Mouse (Mus musculus) adrenal gland, adult 2 months (tissue): ENCODE data around the gene Krtap1-3. TPM values are rescaled to one million over a fixed set of nuclear protein-coding genes. Genes with fewer than 3 reads are reported as not detected.
A peak's percentile ranks its signal among the peaks of the same experiment; 100 is the strongest.
"Not testable (repeated sequence)": the region's sequence is repeated elsewhere in the genome, so short reads cannot be mapped to it uniquely, and the experiment has no call there.

Experiments used
- DNase-seq: peaks from one replicate; pipeline ENCODE4 v3.0.0; 2021
- long read RNA-seq: library from polyadenylated mRNA; stranded (forward); transcript quantifications from one replicate; pipeline ENCODE4 v2.0.0, GENCODE M21; 2021
- polyA plus RNA-seq: library from polyadenylated mRNA; depleted of rRNA; stranded (reverse); fragments of >200 nt; gene quantifications from 2 replicates; pipeline ENCODE4 v1.2.3, GENCODE M21; 2012; rRNA removed
- total RNA-seq, 2 experiments: library from RNA; stranded (reverse); gene quantifications; 2 replicates each; pipeline ENCODE4 v1.2.3; 2021

The Krtap1-3 gene
- total RNA-seq (not detected), polyA plus RNA-seq (not detected in 2 replicates)
- long read RNA-seq, result 0 reads

DNA sequence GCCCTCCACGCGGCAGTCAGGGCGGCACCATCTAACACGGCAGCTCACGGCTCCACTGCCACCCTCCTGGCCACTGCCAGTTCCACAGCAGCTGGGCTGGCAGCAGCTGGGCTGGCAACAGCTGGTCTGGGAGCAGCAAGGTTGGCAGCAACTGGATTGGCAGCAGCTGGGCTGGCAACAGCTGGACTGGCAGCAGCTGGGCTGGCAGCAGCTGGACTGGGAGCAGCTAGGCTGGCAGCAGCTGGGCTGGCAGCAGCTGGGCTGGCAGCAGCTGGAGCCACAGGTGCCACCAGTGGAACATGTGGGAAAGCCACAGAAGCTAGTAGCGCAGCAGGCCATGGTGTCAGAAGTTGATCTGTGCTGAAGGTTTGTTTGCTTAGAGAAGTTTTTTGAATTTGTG lies at the start of gene Krtap1-3:
TSS of gene Krtap1-3 (minus strand) at position 359 of the 400 bp plus-strand sequence.
- no peak for DNase-seq

DNA sequence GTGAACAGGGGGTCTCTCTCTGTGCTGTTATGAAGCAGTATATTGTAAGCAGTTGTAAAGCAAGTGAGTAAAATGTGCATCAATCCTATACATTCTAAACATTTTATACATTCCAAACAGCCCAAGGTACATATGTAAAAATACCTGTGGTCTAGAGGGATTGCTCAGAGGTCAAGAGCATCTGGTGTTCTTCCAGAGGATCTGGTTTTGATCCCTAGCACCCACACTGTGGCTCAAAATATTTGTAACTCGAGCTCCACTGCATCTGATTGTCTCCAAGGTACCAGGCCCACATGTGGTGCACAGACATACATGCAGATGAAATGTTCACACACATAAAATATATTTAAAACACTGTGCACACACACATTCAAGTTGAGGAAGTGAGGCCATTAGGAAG lies 49.8 kb upstream of the Krtap1-3 start:
- no peak for DNase-seq

DNA sequence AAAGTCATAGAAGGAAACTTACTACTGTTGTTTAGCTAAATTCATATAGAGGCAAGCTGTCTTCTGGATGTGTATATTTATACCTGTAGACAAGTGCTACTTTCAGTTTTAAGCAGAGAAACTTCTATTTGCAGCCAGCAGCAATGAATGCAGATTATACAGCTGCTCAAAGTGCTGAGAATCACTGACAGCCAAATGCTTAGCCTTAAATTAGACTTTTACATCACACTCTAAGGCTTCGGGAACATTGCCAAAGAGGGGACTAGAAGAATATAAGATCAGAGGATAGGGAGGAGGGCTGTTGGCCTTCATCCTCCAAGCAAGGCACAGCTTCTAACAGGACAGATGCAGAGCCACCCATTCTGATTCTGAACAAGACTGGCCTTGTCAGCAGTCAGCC lies 45.9 kb upstream of the Krtap1-3 start:
- DNase-seq, result no peak

DNA sequence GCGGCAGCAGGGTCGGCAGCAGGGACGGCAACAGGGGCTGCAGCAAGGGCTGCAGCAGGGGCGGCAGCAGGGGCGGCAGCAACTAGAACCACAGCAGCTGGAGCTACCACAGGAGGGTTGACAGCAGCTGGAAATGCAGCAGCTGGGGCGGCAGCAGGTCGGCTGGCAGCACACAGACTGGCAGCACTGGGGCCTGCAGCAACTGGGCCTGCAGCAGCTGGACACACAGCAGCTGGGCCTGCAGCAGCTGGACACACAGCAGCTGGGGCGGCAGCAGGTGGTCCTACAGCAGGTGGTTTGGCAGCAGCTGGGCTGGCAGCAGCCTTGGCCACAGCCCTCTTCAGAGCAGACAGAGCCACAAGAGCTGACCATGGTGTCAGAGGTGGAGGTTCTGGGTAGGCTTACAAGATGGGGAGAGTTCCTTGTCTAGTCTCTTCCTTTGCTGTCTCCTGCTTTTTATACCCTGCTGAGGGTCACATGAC lies 43.6 kb upstream of the Krtap1-3 start, which contains the start of gene Krtap4-2:
TSS of gene Krtap4-2 (minus strand) at position 432 of the 482 bp plus-strand sequence.
- DNase-seq, result no peak

DNA sequence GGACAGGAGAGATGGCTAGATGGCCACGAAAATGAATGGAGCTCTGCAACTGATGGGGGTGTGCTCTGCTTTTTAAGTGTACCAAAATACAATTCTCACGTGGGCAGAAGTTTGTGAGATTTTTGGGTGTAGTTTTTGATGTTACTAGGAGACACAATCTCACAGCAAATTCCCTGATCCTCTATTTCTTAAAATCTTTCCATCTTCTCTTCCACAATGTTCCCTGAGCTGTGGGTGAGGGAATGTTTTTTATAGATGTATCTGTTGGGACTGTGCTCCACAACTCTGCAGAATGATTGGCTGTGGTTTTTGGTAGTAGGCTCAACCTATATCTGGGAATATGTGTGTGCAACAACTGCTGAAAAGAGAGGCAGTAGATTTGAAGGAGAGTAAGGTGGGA lies 42.2 kb upstream of the Krtap1-3 start:
- no peak for DNase-seq

DNA sequence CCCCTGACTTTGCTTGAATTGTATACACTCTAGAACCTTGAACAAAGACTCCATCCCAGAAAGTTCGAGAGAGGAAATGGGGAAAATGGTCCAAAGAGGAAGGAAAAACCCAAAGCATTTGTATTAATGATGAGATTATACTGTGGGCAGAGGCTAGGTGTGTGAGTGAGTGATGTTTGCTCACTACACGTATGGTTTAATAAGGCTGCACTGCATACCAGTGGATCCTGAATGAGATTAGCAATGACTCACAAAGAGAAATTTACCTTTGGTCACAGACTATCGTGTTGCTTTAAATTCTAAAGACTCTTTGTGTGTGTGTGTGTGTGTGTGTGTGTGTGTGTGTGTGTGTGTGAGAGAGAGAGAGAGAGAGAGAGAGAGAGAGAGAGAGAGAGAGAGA lies 39.8 kb upstream of the Krtap1-3 start:
- DNase-seq, result no peak

DNA sequence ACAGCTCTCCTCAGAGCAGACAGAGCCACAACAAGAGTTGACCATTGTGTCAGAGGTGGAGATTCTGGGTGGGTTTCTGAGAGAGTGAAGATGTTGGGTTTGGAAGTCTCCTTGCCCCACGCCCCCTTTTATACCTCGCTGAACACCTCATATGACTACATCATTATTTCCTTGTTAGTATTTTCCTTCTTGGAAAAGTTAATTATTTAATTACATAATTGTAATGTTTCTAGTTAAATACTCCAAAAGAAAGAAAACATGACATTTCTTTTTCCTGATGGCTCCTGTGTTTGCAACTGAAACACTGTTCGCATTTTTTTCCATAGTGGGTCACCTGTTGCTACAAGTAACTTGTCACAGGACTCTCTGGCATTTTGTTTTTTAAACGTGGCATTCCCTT lies 37.0 kb upstream of the Krtap1-3 start, which contains the start of gene Krtap4-1:
TSS of gene Krtap4-1 (minus strand) at position 101 of the 400 bp plus-strand sequence.
- no peak for DNase-seq

DNA sequence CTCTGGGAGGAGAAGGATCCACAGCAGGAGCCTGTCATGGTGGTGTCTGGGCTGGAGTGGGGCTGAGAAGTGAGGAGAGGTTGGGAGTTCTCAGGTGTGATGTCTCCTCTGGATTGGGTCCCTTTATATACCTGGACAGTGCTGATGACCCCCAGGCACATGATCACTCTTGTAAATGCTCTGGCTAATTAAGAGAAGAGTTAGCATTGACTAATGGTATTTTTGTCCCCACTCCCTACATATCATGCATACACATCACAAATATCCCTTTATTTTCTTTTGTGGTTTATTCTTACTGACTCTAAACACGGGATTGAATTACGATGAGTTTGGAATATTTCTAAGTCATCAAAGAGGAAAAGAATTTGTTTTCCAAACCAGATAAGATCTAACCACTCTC lies 29.2 kb upstream of the Krtap1-3 start, which contains the start of gene Gm11562:
TSS of gene Gm11562 (minus strand) at position 101 of the 400 bp plus-strand sequence.
- DNase-seq, result no peak

DNA sequence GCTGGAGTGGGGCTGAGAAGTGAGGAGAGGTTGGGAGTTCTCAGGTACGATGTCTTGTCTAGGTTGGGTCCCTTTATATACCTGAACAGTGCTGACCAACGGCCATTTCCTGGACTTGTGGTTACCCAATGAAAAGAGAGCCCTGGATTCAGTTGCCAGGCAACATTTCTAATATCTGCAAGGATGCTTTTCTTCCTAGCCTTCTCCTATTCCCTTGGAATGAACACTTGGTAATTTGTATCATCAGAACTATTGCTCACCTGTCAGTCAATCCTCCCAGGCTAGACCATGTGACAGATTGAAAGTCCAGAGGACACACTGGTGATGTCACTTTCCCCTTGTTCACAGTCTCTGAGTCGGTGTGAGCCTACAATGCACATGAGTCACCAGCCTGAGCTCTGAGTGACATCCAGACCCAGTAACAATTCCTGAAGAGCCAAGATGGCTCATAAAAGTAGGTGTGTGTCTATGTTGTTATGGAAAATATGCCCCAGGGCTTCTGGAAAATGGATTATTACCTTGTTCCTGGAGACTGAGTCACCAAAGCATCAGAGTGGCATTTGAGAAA lies 23.7 kb upstream of the Krtap1-3 start, which contains the start of gene Krtap2-4:
TSS of gene Krtap2-4 (minus strand) at position 51 of the 568 bp plus-strand sequence.
- DNase-seq, result no peak

DNA sequence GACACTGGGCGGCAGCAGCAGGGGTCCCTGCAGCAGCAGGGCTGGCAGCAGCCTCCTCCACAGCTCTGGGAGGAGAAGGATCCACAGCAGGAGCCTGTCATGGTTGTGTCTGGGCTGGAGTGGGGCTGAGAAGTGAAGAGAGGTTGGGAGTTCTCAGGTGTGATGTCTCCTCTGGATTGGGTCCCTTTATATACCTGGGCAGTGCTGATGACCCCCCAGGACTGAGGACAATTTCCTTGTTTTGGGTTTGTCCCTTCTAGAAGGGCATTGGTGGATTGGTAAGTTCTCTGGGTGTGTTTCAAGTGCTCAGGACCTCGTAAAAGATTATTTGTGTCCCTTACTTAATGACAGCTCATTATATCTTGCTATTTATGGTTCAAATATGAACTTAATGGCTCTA lies 18.9 kb upstream of the Krtap1-3 start, which contains the start of gene Gm11937:
TSS of gene Gm11937 (minus strand) at position 101 of the 400 bp plus-strand sequence.
- not testable (repeated sequence) for DNase-seq

DNA sequence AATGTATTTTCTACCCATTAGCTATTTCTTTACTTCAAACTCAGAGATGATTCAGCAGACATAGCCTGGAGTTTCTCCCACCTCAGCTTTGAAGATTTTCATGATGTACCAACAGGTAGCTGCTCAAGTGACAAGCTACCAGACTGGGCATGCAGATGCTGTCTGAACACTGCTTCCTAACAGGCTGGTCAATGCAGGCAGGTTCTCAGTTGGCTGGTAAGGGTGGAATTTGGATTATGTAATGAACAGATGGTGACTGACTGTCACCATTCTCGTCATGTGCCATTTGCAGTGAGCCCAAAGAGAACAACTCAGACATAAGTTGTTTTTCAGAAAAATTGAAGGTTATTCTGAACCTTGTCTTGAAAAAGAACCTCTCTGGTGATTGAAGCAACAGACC lies 18.0 kb upstream of the Krtap1-3 start:
- DNase-seq, result no peak

DNA sequence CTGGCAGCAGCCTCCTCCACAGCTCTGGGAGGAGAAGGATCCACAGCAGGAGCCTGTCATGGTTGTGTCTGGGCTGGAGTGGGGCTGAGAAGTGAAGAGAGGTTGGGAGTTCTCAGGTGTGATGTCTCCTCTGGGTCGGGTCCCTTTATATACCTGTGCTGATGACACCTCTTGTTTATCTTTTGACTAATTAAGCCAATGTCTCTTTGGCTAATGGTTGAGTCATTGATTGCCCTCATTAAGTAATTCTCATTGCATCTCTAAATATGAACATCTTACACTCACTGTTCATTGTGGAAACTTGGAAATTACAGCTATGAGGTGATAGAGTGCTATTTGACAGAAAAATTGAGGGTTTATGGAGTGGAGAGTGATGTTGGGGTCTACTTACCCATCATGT lies 12.1 kb upstream of the Krtap1-3 start, which contains the start of gene Gm11938:
TSS of gene Gm11938 (minus strand) at position 101 of the 400 bp plus-strand sequence.
- DNase-seq, result not testable (repeated sequence)

DNA sequence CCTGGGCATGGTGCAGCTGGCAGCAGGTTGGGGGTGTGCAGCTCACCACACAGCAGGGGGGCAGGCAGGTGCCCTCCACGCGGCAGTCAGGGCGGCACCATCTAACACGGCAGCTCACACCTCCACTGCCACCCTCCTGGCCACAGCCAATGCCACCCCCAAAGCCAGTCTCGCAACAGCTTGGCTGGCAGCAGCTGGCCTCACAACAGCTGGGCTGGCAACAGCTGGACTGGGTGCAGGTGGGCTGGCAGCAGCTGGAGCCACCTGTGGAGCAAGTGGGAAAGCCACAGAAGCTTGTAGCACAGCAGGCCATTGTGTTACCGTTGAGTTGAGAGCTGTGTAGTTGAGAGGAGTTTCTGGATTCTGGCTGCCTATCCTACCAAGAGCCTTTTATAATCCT lies 6.6 kb upstream of the Krtap1-3 start, which contains the start of gene Krtap9-3:
TSS of gene Krtap9-3 (minus strand) at position 364 of the 400 bp plus-strand sequence.
- DNase-seq, result not testable (repeated sequence)

DNA sequence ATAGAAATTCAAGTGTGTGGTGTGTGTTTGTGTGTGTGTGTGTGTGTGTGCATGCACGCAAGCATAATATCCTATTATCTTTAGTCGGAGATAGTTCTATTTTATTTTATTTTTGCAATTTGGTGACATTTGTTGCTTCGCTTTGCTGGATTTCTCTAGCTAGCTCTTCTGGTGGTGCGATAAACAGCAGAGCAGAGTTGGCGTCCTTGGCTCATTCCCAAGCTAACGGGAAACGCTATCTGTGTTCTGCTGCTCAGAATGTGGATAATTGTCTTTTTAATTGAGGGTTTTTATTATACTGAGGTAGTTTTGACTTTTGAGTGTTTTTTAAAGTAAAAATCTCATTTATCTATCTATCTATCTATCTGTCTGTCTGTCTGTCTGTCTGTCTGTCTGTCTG lies 6.0 kb downstream of the Krtap1-3 start:
- no peak for DNase-seq

DNA sequence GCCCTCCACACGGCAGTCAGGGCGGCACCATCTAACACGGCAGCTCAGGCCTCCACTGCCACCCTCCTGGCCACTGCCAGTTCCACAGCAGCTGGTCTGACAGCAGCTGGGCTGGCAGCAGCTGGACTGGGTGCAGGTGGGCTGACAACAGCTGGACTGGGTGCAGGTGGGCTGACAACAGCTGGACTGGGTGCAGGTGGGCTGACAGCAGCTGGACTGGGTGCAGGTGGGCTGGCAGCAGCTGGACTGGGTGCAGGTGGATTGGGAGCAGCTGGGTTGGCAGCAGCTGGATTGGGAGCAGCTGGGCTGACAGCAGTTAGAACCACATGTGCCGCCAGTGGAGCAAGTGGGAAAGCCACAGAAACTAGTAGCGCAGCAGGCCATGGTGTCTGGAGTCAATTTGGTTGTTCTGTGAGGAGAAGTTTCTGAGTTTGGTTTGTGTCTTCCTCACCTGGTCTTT lies 7.9 kb downstream of the Krtap1-3 start, which contains the start of gene Krtap1-4:
TSS of gene Krtap1-4 (minus strand) at position 410 of the 460 bp plus-strand sequence.
- DNase-seq, result no peak

DNA sequence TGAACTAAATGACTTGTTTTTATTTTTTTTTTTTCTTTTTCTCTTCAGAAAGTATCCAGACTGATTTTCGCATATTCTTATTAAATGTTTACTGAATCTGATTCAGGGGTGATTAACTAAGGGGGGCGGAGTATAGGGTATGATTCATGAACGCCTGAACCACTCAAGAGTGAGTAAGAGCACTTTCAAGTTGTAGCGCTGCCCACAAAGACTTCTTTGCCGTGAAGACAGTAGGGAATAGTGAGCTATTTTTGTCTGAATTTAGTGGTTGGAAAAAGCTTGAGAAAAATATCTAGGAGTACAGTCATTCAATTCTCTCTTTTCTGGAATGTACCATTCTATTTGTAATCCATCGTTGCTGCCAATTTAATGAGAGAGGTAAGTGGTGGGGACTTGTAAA lies 9.6 kb downstream of the Krtap1-3 start:
- no peak for DNase-seq

DNA sequence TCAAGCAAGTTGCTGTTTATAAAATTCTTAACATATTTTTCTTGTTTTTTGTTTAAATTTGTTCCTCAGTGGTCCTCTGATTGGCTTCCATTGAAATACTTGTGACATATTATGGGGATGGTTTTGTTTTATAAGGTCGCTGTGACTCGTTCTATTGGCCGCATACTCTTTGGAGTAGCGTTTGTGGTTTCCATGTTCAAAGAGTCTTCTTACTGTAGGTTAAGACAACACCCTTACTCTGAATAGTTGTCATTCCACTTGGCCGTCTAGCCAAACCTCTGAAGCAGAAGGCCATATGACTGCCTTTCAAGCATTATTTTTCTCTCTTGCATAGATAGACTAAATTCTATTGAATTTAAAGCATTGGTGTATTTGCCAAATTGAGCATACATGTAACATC lies 10.1 kb downstream of the Krtap1-3 start:
- no peak for DNase-seq

DNA sequence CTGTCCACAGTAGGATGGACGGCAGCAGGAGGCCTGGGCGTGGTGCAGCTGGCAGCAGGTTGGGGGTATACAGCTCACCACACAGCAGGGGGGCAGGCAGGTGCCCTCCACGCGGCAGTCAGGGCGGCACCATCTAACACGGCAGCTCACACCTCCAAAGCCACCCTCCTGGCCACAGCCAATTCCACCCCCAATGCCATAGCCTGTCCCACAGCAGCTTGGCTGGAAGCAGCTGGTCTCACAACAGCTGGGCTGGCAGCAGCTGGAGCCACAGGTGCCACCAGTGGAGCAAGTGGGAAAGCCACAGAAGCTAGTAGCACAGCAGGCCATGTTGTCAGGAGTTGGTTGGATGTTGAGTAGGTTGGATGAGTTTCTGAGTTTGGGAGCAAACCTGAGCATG lies 10.5 kb downstream of the Krtap1-3 start, which contains the start of gene Krtap1-5:
TSS of gene Krtap1-5 (minus strand) at position 381 of the 400 bp plus-strand sequence.
- no peak for DNase-seq

DNA sequence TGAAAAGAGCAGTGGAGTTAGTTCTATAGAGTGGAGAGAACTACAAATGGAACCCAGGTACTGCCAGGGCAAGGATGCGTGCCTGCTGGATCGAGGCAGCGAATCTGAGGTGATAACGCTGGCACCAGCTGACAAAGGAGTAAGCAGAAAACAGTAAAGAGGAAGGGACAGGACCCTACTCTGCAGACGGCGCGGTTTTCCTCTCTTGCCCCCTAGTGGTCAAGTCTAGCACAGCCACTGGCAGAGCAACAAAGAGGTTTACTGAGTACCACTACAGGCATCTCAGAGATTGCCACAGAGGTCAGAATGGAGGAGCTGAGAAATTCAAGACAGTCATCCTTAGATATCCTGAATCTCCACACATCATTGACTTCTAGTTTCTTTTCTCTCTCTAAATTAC lies 17.0 kb downstream of the Krtap1-3 start:
- peak; percentile 71 for DNase-seq

DNA sequence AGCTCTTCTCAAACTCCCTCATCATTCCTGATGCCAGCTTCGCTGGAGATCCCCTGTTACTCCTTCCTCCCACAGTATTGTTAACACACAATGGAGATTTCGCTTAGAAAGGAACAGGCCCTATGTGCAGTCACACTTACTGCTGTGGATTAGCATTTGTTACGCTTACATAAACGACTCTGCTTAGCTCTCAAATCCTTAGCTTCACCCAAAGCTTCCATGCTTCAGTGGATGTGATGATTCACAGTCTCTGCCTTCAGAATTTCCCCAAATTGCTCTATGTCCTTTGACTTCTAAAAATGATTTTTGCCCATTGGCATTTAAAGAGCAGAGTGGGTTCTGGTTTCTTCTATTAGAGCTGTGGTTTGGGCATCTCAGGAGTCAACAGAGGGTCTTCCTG lies 18.0 kb downstream of the Krtap1-3 start:
- DNase-seq, result no peak

DNA sequence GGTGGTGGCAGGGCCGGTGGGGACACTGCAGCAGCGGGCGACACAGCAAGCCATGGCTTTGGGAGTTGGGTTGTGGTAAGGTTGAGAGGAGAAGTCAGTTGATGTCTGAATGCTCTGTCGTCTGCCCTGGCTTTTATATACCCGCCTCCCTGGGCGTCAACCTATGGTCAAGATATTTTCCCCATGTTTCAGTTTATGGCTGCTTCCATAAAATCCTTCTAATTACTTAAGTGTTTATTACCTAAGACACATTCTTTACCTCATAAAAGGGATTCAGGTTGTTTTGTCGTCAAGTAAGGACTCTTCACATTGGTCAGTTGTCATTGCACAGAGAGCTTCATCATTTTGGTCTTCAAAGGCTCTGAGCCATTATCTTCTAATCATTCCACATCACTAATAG lies 24.6 kb downstream of the Krtap1-3 start, which contains the start of gene Krtap3-1:
TSS of gene Krtap3-1 (minus strand) at position 101 of the 400 bp plus-strand sequence.
- no peak for DNase-seq

DNA sequence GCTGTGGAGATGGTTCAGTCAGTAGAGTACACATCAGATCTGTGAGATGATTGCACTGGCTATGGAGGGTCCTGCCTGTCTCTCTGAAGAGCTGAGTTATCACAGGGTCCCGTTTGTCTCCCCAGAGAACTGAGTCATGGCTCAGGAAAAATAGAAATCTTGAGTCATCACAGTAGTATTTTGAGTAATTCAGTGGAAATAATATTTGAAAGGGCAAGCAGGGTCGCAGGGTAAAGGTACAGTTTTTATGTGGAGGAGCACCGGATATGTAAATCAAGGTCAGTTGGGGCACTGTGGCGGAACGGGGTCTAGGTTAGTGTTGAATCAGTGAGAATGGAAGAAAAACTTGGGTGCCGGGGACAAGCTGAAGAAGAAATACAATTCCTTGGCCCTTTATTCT lies 28.6 kb downstream of the Krtap1-3 start:
- no peak for DNase-seq

DNA sequence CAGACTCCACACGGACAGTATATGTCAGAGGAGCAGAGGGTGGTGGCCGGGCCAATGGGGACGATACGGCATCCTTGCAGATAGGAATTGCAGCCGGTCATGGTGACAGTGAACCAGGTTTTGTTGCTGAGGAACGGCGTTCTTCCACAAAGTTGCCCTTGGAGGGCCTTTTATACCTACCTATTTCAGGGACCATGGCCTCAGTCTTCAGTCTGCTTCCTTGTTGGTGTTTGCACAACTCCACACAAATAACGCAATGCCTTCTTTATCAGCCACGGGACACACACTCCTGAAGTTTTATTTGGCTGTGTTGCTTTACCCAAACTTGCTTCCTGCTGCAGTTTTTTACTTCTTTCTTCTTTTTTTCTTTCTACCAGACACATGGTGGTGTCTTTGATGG lies 31.8 kb downstream of the Krtap1-3 start, which contains the start of gene Gm11939:
TSS of gene Gm11939 (minus strand) at position 101 of the 400 bp plus-strand sequence.
- DNase-seq, result no peak
